Mouse (Mus musculus) stomach, postnatal 0 days (tissue): ENCODE measurements around the gene 5730596B20Rik.

Experiments
- CTCF ChIP-seq: IDR thresholded peaks from 2 replicates; pipeline ENCODE4 v1.5.1; 2016; ENCODE audit warnings: antibody characterized with exemption, low read depth, mild to moderate bottlenecking, moderate library complexity
- EP300 ChIP-seq: optimal IDR thresholded peaks from 2 replicates; pipeline ENCODE3; 2016; ENCODE audit warnings: antibody characterized with exemption

- TF ChIP-seq CTCF = no peak
- TF ChIP-seq EP300 = no peak
Observed at GRCm38 (mm10) chr6:52151571-52151970, 25.7 kb upstream of the 5730596B20Rik start.
